Mouse (Mus musculus) thymus, adult 2 months (tissue): Measurements from ENCODE around the gene Zfp706.

Source experiments
- CTCF ChIP-seq: fragments of 200-500 bp; IDR thresholded peaks from 2 replicates; pipeline ENCODE4 v1.5.1; 2012; ENCODE audit warnings: mild to moderate bottlenecking, control low read depth, low read length, moderate library complexity, borderline replicate concordance; ENCODE audit not compliant: control insufficient read depth, poor library complexity, insufficient read depth; ENCODE audit errors: extremely low read depth
- POLR2A ChIP-seq: fragments of 200-500 bp; IDR thresholded peaks from 2 replicates; pipeline ENCODE4 v1.6.1; 2012; ENCODE audit warnings: mild to moderate bottlenecking, low read length, control low read depth, moderate library complexity; ENCODE audit not compliant: control insufficient read depth, poor library complexity, insufficient read depth; ENCODE audit errors: extremely low read depth

DNA sequence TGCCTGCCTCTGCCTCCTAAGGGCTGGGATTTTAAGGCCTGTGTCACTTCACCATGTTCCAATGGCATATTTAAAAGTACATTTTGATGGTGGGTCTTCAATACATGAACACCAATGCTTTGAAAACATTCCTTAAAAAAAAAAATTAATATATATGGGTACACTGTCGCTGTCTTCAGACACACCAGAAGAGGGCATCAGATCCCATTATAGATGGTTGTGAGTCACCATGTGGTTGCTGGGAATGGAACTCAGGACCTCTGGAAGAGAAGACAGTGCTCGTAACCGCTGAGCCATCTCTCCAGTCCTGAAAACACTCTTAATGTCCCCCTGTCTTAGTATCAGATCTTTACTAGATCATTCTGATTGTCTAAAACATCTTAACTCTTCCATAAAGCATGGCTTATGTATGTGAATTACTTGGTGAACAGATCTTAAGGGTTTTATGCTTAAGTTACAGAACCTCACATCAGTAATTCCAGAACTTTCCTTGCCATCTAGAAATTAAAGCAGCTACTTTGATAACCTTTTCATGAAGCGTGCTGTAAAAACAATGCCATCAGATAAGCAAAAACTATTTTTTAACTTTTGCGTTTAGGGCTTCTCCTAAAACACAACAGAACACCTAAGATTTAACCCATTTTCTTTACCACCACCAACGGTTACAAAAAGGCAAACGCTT is 1.6 kb downstream of the Zfp706 start:
- TF ChIP-seq POLR2A (no peak), CTCF (no peak)
